Mouse (Mus musculus) CD4-positive, CD25-positive, alpha-beta regulatory T cell, adult 2 months (primary cell): ENCODE measurements around the gene Asb6.

Source experiments
- DNase-seq: peaks from one replicate; pipeline ENCODE4 v3.0.0-alpha.2; 2012; ENCODE audit warnings: low read depth, low spot score

The Asb6 gene

GRCm38 (mm10) chr2:30830283-30830795, at the start of gene Asb6:
Gene Asb6, minus strand, starts transcription at chr2:30830333.
- DNase-seq, result no peak

DNA sequence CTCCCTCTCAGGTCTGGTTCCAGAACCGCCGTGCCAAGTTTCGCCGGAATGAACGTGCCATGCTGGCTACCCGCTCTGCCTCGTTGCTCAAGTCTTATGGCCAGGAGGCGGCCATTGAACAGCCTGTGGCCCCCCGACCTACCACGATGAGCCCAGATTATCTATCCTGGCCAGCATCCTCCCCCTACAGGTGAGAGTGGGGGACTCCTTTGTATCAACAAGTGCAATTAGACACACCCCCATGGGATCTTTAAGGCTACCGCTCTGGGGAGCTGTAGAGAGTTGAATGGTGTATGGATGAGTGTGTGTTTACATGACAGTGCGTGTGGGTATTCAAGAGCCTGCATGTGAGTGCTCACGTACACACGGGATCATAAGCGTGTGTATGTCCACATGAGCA, 49.3 kb upstream of the Asb6 start:
- DNase-seq, result no peak

DNA sequence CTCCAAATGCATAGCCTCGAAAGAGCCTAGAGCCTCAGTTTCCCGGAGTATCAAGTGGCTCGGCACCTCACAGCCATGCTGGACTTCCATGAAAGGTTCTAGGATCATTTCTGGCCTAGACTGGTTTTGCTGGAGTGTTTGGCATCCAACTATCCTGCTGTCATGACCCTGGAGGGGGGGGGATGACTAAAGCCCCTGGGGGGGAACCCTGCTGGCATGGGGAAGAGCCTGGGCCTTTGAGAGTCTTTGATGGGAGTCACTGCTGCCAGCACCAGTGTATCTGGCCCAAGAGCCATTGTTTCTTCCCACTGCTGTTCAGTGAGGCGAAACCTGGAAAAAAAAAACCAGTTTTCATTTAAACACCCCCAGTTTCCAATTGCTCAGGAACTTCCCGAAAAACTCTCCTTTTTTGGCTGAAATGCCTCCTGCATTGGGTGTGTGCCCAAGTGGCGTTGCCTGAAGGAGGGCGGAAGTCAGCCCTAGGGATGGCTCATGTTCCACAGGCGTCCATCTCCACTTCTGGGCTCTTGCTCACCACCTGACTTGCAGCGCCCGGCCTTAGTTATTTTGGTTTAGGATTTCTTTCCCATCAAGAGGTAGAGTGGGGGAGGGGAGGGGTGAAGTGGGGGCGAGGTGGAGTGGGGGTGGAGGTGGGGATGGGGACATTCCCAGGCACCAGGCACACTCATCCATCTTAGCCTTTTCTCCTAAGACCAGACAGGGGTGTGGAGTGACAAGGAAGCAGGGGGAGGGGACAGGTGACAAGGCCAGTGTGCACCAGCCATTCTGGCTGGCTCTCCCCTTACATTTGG, 45.7 kb upstream of the Asb6 start:
- no peak for DNase-seq

DNA sequence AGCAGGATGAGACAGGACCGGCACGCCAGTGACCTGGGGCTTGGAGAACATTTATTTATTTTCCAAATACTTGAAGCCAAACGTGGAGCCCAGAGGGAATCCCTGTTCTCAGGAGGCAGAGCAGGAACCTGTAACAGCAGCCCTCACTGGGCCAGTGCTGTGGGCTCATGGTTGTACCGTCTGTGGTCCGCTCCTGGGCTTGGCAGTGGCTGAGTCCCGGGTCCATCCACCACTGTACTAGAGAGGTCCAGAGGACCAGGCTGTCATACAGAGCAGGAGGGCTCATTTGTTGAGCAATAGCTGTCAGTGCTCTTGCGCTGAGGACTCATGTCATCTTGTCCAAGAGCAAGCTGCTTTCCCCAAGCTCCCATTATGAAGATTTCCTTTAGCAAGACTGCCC, 45.0 kb upstream of the Asb6 start:
- no peak for DNase-seq

DNA sequence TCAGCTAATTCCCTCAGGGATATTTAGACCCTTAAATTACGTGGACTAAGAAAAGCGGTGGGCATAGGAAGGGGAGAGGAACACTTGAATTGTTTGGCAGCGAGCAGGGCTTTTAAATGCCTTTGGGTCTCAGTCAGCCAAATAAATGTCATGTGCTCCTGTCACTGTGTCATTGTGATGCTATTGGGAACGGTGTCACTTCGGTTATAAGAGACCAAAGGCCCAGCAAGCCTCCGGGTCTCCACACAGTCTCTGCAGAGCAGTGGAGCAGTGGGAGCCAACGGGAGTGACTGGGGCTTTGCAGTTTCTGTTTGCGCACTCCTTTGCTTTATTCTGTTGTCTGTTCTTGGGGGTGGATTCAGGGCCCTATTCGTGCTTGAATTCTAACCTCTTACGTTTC, 44.3 kb upstream of the Asb6 start:
- DNase-seq, result no peak

DNA sequence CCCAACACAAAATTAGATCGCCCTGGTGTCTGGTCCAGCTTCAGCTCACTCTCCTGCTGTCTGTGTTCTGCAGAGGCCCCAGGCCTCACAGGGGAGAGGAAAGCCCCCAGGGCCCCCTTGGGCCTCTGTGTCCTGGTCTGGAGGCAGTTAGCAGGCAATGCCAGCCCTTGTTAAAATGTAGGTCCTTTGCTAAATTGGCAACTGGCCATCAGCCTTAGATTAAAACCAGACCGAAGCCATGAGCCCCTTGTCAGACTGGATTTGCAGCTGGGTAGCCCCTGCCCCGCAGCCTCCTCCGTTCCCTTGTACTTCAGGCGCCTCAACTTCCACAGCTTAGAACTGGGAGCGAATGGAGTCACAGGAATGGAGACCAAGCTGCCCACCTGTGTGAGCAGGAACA, 42.5 kb upstream of the Asb6 start:
- DNase-seq, result no peak

DNA sequence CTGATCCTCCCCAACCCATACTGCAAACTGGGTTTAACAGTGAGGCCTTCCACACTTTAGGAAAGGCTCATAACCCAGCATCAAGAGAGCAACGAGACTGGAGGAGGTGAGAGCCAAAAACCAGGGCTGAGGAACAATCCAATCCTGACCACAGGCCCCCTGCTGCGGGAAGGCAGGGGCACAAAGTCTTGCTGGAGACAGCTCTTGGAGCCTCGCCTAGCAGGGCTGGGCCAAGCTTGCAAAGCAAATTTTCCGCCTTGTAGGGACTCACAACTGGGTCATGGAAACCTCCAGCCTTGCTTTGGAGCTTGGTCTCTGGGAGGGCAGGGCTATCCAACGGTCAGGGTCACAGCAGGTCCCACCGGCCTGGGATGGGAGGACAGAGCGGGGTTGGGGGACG, 40.7 kb upstream of the Asb6 start:
- no peak for DNase-seq

- DNase-seq, result no peak
These were observed 35.3 kb upstream of the Asb6 start for GRCm38 (mm10) chr2:30865426-30865825.

DNA sequence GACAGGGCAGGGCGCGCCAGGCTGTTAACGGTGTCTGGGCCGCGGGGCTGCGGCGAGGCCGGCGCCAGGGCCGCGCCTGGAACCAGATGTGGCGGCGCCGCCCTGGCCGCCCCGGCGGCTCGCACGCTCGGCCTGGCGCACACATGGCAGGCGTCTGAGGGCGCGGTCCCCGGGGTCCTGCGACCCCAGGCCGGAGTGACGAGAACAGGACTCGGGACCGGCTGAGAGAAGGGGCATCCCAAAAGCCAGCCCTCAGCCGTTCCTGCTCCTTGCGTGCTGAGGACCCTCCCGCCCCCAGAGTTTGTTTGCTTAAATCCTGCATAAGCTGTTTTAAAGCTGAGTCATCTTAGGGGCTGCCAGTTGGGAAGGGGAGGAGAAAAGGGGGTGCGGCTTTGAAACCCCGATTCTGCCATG, 34.8 kb upstream of the Asb6 start:
- DNase-seq, result no peak

DNA sequence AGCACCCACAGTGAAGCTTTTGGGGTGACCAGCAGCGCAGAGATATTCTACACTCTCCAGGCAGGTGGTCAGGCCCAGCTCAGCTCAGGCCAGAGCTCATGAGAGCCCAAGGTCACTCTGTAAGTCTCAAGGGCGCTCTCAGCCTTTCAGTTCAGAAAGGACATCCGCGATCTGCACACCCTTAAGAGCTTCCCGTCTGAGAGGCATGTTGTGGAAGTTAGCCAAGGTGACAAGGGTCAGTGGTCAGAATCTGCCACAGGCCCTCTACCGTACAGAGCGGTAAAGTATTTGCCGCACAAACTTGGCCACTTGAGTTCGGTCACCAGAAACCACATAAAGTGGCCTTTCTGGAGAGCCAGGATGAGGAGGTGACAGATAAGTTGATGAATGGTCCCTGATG, 33.4 kb upstream of the Asb6 start:
- DNase-seq, result no peak

DNA sequence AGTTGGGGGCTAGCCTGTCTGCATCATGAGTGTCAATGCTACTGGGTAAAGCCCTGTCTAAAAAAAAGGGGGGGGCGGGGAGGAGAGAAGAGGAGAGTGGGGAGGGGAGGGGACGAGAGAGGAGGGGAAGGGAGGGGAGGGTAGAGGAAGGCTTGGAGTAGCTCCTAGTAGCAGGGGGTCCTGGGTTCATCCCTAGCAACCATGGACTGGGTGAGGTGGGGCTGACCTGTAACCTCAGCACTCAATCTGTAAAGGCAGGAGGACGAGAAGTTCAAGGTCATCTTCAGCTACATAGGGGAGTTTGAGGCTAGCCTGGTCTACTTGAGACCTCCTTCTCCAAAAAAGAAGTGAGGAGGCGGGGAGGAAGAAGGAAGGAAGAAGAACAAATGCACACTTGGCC, 31.9 kb upstream of the Asb6 start:
- DNase-seq, result no peak

- no peak for DNase-seq
These were observed 29.6 kb upstream of the Asb6 start for GRCm38 (mm10) chr2:30859782-30860181.

- DNase-seq, result no peak
These were observed 26.9 kb upstream of the Asb6 start for GRCm38 (mm10) chr2:30857076-30857475.

GRCm38 (mm10) chr2:30852771-30853313, 22.7 kb upstream of the Asb6 start:
- DNase-seq, result no peak

GRCm38 (mm10) chr2:30850581-30850980, 20.4 kb upstream of the Asb6 start:
- DNase-seq, result no peak

- DNase-seq, result no peak
These were observed 18.1 kb upstream of the Asb6 start for GRCm38 (mm10) chr2:30848184-30848583.

- no peak for DNase-seq
These were observed 16.6 kb upstream of the Asb6 start for GRCm38 (mm10) chr2:30846723-30847122.

DNA sequence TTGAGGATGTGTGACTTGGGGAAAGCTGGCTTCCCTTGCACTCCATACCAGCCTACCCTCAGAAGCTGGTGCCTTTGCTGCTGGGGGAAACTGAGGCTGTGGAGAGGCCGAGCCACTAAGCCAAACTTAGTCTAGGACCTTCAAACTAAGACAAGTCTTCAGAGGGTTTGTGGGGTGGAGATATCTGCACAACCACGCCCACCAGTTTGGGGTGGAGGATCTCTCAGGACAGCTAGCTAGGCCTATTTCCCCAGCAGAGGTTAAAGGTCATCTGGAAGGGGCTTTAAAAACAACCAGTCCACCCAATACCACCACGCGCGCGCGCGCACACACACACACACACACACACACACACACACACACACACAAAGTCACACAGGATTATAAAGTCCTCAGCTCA, 16.1 kb upstream of the Asb6 start:
- DNase-seq, result no peak

DNA sequence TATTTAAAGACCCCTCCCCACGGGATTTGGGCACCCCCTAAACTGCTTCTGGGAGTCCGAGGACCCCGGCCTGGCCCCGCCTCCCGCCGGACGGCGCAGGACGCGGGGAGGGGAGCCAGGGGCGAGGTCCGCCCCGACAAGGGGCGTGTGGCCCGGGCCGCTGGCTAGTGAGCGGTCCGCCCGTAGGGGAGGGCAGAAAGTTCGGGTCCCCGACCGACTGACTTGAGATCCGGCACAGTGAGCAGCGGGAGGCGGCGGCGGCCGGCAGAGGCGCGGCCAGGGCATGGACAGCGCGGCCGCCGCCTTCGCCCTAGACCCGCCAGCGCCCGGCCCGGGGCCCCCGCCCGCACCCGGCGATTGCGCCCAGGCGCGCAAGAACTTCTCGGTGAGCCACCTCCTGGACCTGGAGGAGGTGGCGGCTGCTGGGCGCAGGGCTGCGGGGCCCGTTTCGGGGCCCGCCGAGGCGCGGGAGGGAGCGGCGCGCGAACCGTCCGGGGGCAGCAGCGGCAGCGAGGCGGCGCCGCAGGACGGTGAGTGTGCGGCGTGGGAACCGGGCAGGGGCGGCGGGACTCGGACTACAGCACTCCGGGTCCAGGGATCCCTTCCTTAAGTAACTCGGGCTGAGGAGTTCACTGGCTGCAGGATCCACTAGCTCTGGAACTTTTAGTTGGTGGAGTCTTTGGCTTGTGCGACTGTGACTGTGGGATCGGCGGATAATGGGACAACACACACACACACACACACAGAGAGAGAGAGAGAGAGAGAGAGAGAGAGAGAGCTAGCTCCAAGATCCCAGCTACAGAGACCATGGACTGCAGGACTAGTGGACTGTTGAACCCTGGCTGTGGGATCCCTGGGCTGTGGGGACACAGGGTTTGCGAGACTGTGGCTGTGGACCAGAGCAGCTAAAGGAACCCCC, 15.3 kb upstream of the Asb6 start:
- no peak for DNase-seq

- no peak for DNase-seq
These were observed 12.5 kb upstream of the Asb6 start for GRCm38 (mm10) chr2:30842615-30843014.

GRCm38 (mm10) chr2:30836238-30836990, 6.3 kb upstream of the Asb6 start:
- no peak for DNase-seq
